Mouse (Mus musculus): ENCODE data around the gene Haao. TPM values are rescaled to one million over a fixed set of nuclear protein-coding genes. Genes with fewer than 3 reads are reported as not detected.

Haao gene
- total RNA-seq, 2 experiments from 2014 or later: 0.30 TPM; not detected in 1

DNA sequence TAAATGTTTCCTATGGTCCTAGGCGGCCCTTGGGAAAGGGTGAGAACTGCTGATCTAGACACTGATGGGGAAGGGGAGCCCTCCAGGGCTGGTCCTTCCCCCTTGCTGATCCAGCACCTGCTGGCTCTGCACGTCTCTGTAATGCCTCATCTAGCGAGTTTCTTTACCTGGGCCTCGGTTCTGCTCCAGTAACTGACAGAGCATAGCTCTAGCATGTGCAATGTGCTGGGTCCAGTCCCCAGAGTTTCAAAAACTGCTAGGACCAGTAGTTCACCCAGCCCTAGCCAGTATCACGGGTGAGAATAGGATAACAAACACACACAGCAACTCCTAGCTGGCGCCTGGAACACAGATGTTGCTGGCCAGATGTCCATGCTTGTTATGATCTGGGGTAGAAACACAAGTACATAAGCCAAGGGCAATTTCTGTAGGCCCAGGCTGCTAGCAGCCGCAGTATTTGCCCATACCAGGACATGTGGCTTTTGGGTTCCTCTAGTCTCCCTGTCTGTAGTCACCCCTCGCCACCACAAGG is 10.0 kb downstream of the Haao start:
- DNase-seq (ENCODE audit: low spot score in 2 of 2): no peak

DNA sequence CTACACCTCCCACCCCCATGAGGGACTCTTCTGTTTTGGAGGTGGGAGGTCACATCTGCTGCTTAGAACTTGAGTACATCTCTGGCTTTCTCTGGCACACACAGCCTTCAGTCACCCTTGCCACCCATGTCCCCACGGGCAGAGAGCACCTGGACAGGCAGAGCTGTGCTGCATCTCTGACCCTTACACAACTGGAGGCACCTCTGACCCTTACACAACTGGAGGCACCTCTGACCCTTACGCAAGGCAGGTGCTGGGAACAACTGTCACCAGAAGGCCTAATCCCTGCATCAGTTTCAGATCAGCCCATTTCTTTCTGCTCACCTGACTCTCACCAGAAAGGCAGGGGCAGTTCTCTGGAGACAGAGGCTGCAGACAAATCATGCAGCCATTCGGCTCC is 11.7 kb downstream of the Haao start:
- no peak for DNase-seq (ENCODE audit: low spot score in 2 of 2)

DNA sequence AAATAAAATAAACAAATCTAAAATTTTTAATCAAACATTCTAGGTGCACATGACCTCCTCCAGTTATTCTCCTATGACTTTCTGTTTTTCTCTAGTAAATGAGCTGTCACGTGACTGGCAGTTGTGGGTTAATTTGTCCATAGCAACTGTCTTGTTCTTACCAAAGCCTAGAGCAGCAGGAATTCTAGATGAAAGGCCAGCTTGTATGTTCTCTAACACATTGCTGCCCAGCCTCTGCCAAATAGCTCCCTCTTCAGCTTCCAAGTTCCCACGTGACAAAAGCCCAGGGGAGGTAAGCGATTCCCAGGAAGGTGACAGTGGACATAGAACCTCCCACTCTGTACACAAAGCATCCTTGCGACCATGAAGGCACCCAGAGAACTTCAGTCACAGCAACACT is 13.6 kb downstream of the Haao start:
- DNase-seq (ENCODE audit: low spot score in 2 of 2): no peak

DNA sequence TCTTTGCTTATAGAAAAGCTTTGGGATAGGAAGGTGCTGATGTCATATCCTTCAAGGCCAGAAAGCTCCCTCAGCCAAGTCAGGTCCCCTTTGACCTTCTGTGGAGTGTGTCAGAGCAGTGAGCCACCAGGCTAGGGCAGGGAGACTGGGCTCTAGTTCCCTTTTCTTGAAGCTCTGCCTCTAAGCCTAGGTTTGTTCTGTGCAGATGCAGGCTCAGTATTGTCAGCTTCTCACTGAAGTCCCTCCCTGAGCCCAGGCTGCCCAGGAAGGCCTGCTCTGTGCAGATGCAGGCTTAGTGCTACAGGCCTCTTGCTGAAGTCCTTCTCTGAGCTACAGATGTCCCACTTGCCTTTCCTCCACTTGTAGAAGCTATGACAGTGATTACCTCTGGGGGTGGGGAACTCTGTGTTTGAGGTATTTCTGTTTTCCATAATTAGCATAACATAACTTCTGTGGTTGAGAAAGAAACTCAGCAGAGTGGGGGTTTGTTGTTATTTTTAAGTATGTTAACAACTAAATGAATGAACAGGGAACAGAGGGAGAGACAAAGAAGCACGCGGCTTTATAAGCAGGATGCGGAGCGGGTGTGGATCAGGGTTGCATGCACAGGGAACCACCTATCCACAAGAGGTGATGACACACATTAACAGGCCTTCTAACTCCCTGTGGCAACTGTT is 17.0 kb downstream of the Haao start:
- no peak for DNase-seq (ENCODE audit: low spot score in 2 of 2)

DNA sequence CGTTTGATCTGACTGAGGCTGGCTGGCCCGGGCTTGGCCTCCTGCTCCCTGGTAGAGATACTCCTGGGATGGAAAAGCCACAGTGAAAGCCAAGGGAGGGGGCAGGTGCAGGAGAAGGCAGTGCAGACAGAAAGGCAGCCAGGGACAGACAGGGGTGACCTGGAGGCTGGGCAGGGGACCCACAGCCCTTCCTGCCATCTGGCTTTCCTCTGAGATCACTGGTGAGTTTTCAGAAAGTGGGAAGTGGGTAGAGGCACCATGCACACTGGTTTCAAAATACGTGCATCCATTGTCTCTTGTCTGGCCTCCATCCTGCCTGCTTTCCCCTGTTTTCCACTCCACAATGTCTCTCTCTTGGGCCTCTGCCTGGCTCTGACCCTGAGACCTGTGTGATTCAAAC is 18.4 kb downstream of the Haao start:
- DNase-seq (ENCODE audit: low spot score in 2 of 2): no peak

DNA sequence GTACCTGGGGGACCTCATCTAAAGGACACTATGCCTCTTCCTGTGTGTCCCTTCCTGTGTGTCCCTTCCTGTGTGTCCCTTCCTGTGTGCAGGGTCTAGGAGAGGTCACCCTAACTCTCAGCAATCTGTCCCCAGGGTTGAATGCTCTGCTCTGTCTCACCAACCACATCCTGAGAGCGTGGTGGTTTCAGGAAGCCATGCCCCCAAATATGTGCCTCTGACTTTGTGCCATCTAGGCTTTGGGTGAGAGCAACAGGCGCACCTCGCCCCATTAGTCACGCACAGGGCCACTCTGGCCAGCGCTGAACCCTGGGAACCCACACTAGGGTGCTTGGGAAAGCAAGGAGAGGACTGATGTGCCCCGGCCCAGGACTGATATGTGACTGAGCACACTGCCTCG is 23.9 kb downstream of the Haao start:
- DNase-seq (ENCODE audit: low spot score in 2 of 2): no peak

DNA sequence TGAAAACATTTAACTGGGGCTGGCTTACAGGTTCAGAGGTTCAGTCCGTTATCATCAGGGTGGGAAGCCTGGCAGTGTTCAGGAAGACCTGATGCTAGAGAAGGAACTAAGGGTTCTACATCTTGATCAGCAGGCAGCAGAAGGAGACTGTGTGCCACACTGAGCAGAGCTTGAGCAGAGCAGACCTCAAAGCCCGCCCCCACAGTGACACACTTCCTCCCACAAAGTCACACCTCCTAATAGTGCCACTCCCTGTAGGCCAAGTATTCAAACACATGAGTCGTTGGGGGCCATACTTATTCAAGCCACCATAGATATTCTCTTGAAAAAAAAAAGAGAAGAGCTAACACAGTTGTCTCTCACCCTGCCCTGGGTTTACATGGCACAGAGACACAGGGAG is 25.9 kb downstream of the Haao start:
- DNase-seq (ENCODE audit: low spot score in 2 of 2): no peak

DNA sequence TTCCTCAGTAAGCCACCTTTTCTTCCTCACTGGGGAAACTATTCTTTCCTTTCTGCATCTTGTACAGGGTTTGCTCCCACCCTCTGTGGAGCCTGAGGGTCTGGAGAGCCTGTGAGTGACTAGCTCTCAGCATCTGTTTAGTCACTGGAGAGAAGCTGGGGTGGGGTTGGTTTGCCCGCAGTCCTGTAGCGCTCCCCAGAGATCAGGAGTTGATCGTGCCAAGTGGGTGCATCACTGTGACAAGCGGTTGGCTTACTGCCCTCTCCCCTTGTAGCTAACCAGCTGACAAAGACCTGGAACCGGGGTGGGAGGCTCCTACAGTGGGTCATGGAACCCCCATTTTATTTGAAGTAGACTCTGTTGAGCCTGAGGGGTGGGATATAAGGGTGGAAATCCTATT is 27.1 kb downstream of the Haao start:
- DNase-seq (ENCODE audit: low spot score in 2 of 2): no peak

DNA sequence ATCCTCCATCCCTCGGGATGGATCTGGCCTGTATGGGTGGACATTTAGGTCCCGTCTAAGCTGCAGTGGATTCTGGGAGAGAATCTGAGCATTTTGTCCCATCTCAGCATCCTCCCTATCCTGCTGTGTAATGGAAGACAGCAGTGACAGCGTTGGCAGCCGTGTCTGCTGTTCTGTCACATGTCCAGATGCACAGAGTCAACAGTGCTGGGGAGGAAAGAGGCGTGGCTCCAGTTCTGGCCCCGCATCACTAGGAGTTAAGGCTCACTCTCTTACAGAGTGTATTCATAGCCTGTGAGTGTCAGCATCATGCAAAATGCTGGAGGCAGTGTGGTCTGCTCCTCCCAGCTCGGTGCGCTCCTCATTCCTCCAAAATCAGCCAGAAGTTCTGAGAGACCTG is 28.3 kb downstream of the Haao start:
- DNase-seq (ENCODE audit: low spot score in 2 of 2): no peak

DNA sequence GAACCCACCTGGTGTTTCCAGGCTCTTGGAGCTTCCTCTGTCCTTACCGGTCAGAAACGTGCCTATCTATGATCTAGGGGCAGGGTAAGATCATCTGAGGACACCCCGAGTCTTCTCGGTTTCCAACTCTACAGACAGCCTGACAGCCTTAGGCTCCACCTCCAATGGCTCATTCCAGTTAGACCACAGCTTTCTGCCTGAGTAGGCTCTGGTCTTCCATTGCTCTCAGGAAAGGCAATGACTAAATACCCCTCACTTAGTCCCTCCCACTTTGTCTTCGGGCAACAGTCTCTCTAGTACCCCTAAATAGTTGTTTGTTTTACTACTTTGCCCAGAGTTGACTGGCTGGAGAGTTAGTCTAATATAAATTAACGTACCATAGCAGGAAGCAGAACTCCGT is 30.8 kb downstream of the Haao start:
- no peak for DNase-seq (ENCODE audit: low spot score in 2 of 2)

DNA sequence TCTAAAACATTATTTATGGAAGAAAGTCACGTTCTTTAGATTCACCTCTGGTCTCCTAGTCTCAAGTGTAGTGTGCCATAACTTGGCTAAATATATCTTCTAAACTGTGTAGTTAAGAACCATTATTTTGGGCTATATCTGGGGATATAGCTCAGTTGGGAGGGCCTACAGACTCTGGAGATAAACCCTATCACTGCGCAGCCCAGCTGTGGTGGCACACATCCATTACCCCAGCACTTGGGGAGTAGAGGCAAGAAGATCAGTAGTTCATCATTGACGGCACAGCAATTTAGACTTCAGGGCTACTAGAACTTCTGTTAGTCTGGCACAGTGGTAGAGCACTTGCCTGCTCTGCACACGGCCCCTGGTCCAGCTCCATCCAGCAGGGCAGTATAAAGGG is 34.7 kb downstream of the Haao start:
- no peak for DNase-seq (ENCODE audit: low spot score in 2 of 2)

DNA sequence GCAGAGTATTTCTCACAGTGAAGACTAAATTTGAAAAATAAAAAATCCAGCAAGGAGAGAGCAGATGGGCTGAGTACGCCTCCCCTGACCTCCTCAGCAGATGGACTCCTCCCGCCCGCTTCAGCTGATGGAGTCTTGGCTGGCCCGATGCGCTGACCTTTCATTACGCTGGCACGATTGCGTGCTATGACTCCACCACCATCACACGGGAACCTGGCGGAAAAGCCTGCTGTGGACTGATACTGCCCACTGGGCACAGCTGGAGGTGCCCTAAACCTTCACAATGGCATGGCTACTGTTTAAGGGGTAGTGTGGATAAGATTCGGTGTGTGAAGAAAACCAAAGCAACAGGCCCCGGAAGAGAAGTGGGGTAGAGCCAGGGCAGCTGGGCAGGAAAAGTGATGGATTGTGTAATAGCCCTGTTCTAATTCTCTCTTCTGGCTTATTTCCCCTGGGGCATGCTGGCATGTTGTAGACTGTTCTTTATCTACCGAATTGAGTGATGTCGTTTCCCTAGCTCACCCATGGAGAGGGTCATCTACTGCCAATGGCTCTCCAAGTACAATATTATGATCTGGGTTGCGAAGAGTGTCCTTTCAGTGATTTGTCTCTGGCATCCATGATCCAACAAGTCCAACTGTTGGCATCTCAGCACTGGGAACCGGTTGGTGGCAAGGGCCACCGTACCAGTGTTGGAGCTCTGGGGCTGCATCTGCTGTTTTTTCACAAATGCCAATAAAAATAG is 35.4 kb downstream of the Haao start:
- DNase-seq (ENCODE audit: low spot score in 2 of 2): peak; percentile 33 to 64

DNA sequence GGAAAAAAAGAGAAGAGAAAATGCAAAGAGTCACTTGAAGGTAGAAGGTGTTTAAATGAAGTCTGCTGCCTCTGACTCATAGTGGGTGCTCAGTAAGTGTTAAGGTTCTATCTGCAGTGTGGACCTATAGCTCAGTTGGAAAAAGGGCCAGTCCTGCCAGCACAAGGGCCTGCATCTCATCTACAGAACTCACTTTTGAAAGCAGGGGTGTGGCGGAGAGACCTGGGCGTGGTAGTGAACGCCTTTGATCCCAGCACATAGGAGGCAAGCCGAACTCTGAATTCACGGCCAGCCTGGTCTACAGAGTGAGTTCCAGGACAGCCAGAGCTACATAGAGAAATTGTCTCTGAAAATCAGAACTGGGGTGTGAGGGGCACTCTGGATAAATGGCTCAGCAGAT is 37.5 kb downstream of the Haao start:
- no peak for DNase-seq (ENCODE audit: low spot score in 2 of 2)

DNA sequence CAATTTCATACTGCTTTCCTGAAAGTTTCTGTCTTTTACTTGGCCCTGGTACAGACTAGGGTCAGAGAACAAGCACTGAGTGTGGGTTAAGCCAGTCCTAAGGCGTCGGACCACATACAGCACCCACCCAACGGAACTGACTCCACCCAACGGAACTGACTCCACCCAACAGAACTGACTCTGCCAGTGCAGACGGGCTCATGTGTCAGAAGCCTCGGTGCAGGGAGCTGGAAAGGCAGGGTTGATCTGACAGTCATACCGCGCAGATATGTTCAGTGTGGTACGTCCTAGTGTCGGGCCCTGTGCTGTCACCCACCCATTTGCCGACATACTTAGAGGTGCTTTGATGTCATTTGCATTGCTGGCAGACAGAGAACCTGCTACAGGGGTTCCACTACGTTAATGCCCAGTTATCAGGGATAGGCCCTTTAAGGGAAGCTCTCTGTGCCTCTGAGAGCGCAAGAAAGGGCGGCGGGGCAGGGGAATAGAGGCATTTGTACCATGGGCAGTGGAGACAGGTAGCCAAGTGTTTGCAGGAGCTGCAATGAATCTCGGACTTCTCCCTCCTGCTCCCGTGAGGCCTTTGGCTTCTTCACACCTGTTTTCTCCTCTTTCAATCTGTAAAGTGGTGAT is 38.5 kb downstream of the Haao start:
- no peak for DNase-seq (ENCODE audit: low spot score in 2 of 2)

DNA sequence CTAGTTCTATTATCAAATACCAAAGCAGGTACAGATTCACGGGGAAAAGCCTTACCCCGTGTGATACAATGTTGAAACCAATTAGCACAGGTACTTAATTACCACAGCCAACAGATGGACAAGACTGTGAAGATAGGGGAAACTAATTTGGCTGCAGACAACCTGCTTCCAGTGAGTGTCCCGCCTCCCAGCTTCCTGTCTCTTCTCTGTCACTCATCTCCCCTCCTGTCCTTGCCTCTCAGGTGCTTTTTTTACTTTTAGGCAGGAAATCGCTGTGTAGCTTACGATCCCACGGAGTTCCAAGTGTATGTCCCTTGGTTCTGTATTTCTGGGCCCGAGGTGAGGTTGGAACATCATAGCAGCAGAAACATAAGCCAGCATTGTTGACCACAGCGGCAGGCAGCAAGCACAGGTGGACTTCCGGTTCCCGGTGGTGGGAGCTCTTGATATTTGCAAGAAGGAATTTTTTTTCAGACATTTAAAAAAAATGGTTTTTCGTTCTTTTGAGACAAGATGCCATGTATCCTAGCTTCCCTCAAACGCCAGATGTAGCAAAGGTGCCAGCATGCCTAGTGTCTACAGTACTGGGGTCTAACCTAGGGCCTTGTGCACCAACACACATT is 39.2 kb downstream of the Haao start:
- DNase-seq (ENCODE audit: low spot score in 2 of 2): no peak

DNA sequence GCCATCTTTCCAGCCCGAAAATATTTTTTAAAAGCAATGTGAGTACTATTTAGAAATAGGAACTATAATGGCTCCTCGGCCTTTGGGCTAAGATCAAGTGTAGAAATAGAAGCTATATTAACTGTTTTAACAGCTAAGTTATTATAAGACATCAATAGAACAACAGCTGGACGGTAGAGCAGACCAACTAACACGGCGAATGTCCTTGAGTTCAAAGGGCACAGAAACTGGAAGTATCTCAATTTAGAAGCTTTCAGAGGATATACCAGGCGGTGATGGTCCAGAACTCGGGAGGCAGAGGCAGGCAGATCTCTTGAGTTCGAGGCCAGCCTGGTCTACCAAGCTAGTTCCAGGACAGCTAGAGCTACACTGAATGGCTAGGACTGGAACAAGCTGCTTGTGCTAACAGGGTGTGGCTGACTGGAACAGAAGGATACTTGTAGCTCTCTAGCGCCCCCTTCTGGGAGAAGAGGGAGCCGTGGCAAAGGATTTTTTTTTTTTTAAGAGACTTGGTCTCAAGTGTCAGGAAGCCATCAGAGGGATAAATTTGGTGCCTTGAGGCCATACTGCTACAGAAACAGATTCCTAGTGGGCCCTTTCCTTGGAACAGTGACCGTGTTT is 39.9 kb downstream of the Haao start:
- DNase-seq (ENCODE audit: low spot score in 2 of 2): peak; percentile 55 to 84

DNA sequence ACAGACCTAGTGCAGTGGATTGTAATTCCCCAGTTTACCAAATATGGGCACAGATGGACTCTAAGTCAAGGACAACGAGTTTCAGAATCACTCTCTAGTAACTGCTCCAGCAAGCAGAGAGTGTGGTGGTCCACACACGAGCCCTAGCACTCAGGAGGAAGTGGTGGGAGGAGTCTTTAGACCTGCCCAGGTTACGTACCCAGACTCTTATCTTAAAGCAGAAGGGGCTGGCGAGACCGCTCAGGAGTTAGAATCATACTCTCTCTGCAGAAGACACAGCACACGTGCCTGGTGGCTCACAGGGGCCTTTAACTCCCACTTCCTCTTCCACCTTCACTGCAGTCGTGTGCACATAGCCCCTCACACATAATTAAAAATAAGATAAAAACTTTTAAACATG is 40.4 kb downstream of the Haao start:
- no peak for DNase-seq (ENCODE audit: low spot score in 2 of 2)

DNA sequence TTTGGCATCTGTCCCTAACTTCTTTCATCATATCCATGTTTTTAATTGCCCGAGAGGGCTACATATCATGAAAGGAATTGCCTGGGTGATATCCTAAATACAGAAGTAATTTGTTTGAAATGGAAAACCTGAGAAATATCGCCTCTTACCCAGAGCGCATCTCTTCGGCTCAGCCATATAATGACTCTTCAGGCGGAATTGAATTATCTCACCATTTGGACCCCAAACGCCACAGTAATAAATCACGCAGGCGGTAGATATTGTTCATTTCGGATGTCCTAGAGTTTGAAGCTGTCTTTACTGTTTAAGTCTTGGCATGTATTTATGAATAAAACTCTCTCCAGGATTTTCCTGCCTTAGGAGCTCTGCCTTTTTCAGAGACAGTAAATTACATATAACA is 42.7 kb downstream of the Haao start:
- DNase-seq (ENCODE audit: low spot score in 2 of 2): no peak

DNA sequence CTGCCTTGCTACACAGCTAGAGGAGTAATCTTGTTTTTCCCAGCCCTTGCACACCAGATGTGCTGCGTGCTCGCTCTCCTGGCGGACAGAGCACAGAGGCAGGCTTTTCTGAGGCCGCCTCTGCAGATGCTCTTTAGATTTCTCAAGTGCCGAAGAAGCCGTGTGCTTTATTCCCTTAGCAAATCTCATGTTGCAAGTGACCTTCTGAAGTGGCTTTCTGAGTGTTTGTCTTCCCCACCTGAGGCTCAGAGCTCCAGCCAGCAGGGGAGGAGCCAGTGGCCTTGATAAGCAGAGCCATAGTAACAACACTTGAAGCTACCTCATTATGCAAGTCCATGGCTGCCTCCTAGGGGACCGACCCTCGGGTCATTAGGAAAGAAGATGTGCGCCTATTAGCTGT is 43.8 kb downstream of the Haao start:
- DNase-seq (ENCODE audit: low spot score in 2 of 2): no peak

DNA sequence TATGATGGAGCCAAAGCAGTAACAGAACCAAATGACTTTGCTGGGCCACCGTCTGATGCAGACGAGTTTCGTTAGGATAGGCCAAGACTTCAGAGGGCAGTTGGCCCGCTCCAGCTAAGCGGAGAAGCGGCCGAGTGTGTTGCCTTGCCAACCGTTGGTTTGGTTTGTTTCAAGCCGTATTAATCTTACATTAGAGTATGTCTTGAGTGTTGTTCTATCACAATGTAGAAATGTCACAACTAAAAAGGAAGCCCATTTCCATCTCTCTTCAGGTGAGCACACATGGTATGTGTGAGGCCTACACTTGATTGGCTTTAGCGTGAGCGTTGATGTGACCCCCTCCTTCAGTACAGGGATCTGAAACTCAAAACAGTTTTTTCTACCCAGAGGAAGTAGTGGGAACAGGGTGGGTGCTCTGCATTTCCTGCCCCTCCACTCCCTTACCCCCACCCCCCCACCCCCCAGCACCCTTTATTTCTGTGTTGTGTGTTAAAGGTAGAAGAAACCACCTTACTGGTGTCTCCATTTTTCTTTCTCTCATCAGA is 48.2 kb downstream of the Haao start:
- no peak for DNase-seq (ENCODE audit: low spot score in 2 of 2)

DNA sequence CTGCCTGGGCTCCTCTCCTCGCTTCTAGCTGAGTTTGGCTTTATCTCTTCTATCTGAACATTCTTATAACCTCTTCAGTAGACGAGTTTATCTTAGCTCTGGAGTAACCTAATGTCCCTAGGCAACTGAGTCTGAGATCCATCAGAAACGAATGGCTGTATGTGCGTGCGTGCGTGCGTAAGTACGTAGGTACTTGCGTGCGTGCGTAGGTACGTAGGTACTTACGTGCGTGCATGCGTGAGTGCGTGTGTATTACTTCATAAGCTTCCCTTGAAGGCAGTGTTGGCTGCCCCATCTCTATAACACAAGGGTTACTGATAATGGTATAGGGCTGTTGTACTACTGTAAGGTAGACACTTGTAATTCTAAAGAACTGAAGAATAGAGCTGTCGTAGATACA is 52.6 kb downstream of the Haao start:
- no peak for DNase-seq (ENCODE audit: low spot score in 2 of 2)

All from layer of hippocampus, adult 18-20 months (tissue).